Mouse (Mus musculus): Measurements from ENCODE around the gene Fry.

DNA sequence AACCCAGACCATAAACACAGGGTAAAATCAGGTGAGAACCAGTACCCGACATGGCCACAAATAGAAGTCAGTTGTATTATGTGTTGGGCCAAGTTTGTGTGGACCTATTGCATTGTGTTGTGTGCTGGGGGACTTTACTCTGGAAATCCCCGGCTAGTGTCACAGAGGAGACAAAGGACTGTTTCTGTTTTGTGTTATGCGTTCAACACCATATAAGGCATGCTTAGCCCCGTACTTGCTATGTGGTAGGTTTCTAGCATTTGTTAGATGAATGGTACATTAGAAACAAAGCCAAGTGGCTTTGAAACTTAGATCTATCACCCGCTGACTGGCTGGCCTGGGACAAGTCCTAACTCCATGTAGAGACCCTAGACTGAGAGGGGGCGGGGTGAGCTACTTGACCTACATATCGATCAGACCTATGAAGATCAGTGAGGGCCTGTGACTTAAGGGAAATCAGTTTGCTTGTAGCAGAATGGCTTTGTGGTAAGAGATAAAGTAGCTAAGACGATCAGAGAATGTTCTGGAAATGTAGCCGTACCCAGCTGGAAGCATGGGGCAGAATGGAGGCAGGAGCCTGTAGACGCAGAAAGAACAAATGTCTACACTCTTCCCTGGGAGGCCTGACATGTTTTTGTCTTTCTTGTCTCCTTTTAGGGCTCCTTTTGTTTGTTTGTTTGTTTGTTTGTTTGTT, 105.2 kb downstream of the Fry start:
- TF ChIP-seq CTCF (IDR thresholded peaks at IDR 0.05) = no peak
- no peak for TF ChIP-seq POLR2A (IDR thresholded peaks at IDR 0.05; ENCODE audit: insufficient read depth, low read depth, low read length)
